Mouse (Mus musculus): ENCODE data around the gene Ddi2.

Ddi2 gene

DNA sequence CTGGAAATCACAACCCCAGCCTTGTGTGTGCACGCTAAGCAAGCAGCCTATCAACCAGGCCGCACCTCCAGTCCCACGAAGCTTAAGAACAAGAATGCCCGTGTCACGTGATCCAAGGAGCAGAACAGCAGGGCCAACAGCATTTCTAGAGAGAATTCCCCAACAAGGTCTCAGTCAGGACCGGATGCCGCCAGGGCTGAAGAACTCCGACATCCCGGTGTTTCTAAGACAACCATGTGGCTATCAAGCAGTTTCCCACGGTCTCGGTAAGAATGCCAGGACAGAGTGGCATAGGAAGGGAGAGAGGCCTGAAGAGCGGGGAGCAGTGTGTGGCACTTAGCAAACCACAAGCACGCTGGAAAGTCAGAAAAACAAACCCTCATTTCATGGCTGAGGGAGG lies 69.4 kb downstream of the Ddi2 start:
- no peak for DNase-seq (ENCODE audit: low spot score)

- no peak for DNase-seq (ENCODE audit: low spot score)
Observed at GRCm38 (mm10) chr4:141653044-141653443, 70.2 kb downstream of the Ddi2 start.

DNA sequence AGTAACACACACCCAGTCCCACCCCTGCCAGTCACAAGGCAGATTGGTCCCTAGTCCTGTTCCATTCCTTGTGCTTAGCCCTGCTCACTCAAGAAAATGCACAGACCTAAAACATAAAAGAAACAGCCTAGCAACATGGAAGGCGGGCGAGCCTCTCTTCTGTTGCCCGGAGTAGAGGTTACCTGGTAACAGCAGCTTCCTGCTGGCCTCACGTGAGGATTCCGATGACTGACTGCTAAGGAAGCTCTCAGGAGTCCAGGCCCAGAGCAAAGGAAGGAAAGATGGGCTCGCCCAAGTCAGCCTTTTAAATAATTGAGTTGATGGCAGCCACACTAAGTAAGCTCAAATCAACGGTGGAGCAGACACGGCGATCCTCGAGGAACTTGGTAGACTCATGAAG lies 71.3 kb downstream of the Ddi2 start:
- DNase-seq (ENCODE audit: low spot score), result no peak

DNA sequence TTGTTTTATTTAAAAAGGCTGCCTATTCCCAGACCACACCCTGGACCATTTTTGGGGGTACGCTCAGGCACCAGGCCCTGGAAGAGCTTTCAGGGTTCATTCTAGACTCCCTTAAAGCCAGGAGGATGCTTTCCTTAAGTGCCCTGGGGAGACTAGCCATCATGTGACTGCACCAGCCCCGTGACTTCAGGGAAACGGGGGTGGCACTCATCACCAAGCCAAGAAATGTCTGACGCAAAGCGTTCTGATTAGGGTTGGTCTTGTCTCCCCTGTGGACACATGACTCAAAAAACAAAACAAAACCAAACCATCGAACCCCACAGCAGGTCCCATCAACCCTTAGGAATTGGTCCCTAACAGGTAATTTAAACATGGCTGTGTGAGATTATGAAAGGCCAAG lies 71.9 kb downstream of the Ddi2 start:
- no peak for DNase-seq (ENCODE audit: low spot score)

- DNase-seq (ENCODE audit: low spot score), result no peak
Observed at GRCm38 (mm10) chr4:141649244-141649643, 74.0 kb downstream of the Ddi2 start.

GRCm38 (mm10) chr4:141648262-141648661 lies 75.0 kb downstream of the Ddi2 start:
- no peak for DNase-seq (ENCODE audit: low spot score)

- no peak for DNase-seq (ENCODE audit: low spot score)
Observed at GRCm38 (mm10) chr4:141647187-141647586, 76.0 kb downstream of the Ddi2 start.

DNA sequence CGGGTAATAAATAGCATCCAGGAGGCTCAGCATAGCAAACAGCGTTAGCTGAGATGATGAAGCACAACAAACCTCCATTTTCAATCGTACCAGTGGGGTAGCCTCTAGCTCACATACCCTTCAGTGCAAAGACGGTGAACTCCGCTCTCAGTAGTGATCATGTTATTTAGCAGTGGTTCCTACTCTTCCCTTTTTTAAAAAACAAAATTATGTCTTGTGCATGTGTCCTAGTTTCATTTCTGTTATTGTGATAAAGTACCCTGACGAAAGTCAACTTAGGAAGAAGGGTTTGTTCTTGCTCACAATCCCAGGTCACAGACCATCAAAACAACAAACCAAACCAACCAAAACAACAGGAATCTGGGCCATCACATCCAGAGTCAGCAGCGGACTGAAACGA lies 77.2 kb downstream of the Ddi2 start:
- DNase-seq (ENCODE audit: low spot score), result no peak

GRCm38 (mm10) chr4:141643118-141643855 lies 79.9 kb downstream of the Ddi2 start:
- DNase-seq (ENCODE audit: low spot score), result peak; percentile 93

GRCm38 (mm10) chr4:141641961-141642811 lies 81.0 kb downstream of the Ddi2 start:
- no peak for DNase-seq (ENCODE audit: low spot score)

- no peak for DNase-seq (ENCODE audit: low spot score)
Observed at GRCm38 (mm10) chr4:141641353-141641771, 81.9 kb downstream of the Ddi2 start.

DNA sequence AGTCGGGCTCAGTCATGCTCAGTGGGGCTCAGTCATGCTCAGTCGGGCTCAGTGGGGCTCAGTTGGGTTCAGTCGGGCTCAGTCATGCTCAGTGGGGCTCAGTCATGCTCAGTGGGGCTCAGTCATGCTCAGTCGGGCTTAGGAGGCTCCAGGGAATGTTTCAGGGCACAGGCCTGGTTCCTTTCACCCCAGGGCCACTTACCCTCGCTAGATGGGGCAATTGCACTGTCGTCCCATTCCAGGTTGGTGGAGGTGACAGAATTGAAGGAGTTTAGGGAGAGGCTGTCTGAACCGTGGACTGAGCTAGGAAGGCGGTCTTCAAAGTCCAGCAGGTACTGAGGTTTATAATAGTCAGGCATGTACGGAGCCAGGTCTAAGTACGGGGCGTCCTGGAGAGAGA lies 83.7 kb downstream of the Ddi2 start:
- no peak for DNase-seq (ENCODE audit: low spot score)

DNA sequence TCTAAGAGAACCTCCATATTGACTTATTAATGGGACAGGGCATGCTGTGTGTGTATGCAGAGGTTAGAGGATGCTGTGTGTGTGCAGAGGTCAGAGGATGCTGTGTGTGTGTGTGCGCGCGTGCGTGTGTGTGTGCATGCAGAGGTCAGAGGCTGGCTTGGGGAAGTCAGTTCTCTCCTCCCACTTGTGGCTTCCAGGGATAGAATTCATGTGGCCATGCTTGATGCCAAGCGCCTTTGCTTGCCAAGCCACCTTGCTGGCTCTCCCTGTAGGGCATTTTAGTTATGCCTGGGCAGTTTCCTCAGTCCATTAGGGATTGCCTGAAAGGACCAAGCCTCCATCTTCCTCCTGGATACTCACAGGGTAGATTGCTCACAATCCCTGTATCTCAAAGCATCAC lies 86.5 kb downstream of the Ddi2 start:
- no peak for DNase-seq (ENCODE audit: low spot score)

DNA sequence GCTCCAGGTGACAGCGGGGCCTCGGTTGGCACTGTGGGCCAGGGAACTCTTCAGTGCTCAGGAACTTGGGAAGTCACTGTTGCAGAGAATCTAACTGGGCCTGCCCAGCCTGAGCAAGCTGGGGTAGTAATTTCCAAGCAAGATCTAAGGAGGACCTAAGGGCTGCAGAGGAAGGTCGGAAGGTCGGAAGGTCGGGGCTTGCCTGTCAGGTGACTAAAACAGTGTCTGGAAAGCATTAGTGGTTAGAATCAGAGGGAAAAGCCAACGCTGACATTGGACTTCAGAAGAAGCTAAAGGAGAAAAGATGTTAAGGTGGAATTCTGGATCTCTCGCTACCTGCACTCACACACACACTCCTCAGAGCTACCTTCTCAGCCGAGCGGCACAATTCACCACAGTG lies 87.2 kb downstream of the Ddi2 start:
- DNase-seq (ENCODE audit: low spot score), result no peak

DNA sequence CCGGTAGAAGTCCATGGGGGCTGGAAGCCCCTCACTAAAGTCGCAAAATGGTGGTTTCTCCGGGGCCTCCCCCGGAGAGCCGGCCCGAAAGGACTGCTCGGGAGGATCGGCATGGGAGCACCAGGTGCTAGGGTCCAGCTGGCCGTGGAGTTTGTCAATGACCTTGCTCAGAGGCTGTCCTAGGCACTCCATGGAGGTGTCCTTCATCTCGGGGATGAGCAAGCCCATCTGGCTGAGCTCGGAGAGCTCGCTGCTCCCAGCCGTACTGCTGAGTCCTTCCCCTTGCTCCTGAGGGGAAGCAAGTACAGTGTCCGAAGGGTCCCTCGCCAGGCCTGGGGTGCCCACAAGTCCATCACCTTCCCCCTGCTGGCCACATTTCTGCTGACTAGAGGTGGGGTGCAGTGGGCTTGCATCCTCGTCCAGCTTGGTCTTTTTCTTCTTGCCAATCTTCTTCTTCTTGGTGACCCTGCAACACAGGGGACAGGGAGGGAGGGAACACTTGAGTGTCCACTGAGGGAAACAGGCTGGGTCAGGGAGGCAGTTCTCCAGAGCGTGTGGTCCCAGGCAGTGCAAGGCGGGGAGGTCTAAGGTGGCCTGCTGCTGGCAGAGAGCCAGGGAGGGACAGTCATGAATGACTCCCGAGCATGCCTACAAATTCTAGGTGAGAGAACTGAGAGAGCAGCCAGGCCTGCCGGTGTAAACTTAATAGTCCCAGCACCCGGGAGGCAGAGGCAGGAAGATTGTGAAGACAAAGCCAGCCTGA lies 90.9 kb downstream of the Ddi2 start:
- no peak for DNase-seq (ENCODE audit: low spot score)

- no peak for DNase-seq (ENCODE audit: low spot score)
Observed at GRCm38 (mm10) chr4:141631250-141631649, 92.0 kb downstream of the Ddi2 start.

- DNase-seq (ENCODE audit: low spot score), result no peak
Observed at GRCm38 (mm10) chr4:141630021-141630420, 93.2 kb downstream of the Ddi2 start.

GRCm38 (mm10) chr4:141628661-141629060 lies 94.6 kb downstream of the Ddi2 start:
- DNase-seq (ENCODE audit: low spot score), result no peak

Measured in adipocyte (in vitro differentiated cells).